Mouse (Mus musculus): ENCODE measurements around the gene Hdac4.

GRCm38 (mm10) chr1:92043989-92044388 lies 151.5 kb downstream of the Hdac4 start:
- TF ChIP-seq POLR2A (IDR thresholded peaks at IDR 0.05; ENCODE audit: low read depth, low read length) (no peak), CTCF (IDR thresholded peaks at IDR 0.05; ENCODE audit: extremely low read depth, insufficient read depth, insufficient read length, insufficient replicate concordance) (no peak)
